Comparison of ENCODE assay signal across 9 mouse cellular contexts in genomic region chr19:26465228-26465627, GRCm38 (mm10).
DNase-seq lines count a peak whose midpoint lies in the region; ATAC-seq and TF ChIP-seq lines count a peak whose summit lies in the region.
"Had no signal": no experiment of that assay in that cellular context is flagged by ENCODE, and none has a peak within 500 bp of the region (broad histone marks: within the 10 kb centered on the region; RNA-seq: fewer than 3 reads in every experiment).

No protein-coding gene starts in this region.

- no peaks in the 10 kb centered on the region for H3K9me3 ChIP-seq in lung, postnatal 0 days (ENCODE audit: low read length)
- no peaks in the 10 kb centered on the region for H3K9me3 ChIP-seq in intestine, embryonic 16.5 days (ENCODE audit: control insufficient read depth, low read length)
- H3K9me3 ChIP-seq: heart, embryonic 15.5 days had no signal

- no peak overlapping the region for H3K9ac ChIP-seq in lung, postnatal 0 days (replicated peaks; ENCODE audit: low read depth)
- no peak overlapping the region for H3K9ac ChIP-seq in intestine, embryonic 16.5 days (ENCODE audit: low read depth, low read length)
- H3K9ac ChIP-seq: heart, embryonic 15.5 days had no signal

- peak; percentile 61 for TF ChIP-seq CTCF in lung, postnatal 0 days (IDR thresholded peaks at IDR 0.05)
- TF ChIP-seq CTCF in brain, embryonic 14.5 days (IDR thresholded peaks at IDR 0.05; ENCODE audit: borderline replicate concordance, extremely low read depth, insufficient read depth, insufficient read length), result peak; percentile 59; the same call in 1 of the 2 replicates

- peak; percentile 8 for DNase-seq in gastrocnemius, postnatal 10 days
- DNase-seq in gastrocnemius, postnatal 25 days, result no peak
- peak; percentile 37 for DNase-seq in lung, postnatal 0 days (ENCODE audit: low spot score)
- no peak for DNase-seq in lung, postnatal 4 days
- DNase-seq in brain, embryonic 14.5 days (ENCODE audit: low read depth), result peak; percentile 79

- H3K4me3 ChIP-seq in lung, postnatal 0 days (ENCODE audit: low read depth, low read length), result no peak overlapping the region
- H3K4me3 ChIP-seq in intestine, embryonic 16.5 days (ENCODE audit: low read length), result no peak overlapping the region
- H3K4me3 ChIP-seq: heart, embryonic 15.5 days had no signal

- TF ChIP-seq EP300 in lung, postnatal 0 days (IDR thresholded peaks at IDR 0.05), result no peak

- 50% methylated on average over 2 of the region's 2 CpGs for WGBS in lung, postnatal 0 days
- 52% methylated on average over 2 of the region's 2 CpGs for WGBS in intestine, embryonic 16.5 days

- no peaks in the 10 kb centered on the region for H3K4me1 ChIP-seq in lung, postnatal 0 days (ENCODE audit: insufficient read depth, low read depth, low read length)
- H3K4me1 ChIP-seq in intestine, embryonic 16.5 days (ENCODE audit: control insufficient read depth, insufficient read depth, low read length), result no peaks in the 10 kb centered on the region
- H3K4me1 ChIP-seq: heart, embryonic 15.5 days had no signal

- no peak for TF ChIP-seq POLR2A in brain, embryonic 14.5 days (IDR thresholded peaks at IDR 0.05; ENCODE audit: borderline replicate concordance, extremely low read depth, insufficient read depth, insufficient read length, poor library complexity, severe bottlenecking)

- H3K27me3 ChIP-seq in lung, postnatal 0 days (replicated peaks; ENCODE audit: insufficient read depth, low read length), result no peaks in the 10 kb centered on the region
- H3K27me3 ChIP-seq in intestine, embryonic 16.5 days (replicated peaks; ENCODE audit: control insufficient read depth, insufficient read depth, low read length), result no peaks in the 10 kb centered on the region
- H3K27me3 ChIP-seq: heart, embryonic 15.5 days had no signal

- H3K36me3 ChIP-seq in lung, postnatal 0 days (ENCODE audit: insufficient read depth, low read length), result no peaks in the 10 kb centered on the region
- no peaks in the 10 kb centered on the region for H3K36me3 ChIP-seq in intestine, embryonic 16.5 days (ENCODE audit: control insufficient read depth, insufficient read depth, low read length)
- H3K36me3 ChIP-seq: heart, embryonic 15.5 days had no signal

- H3K27ac ChIP-seq in lung, postnatal 0 days (ENCODE audit: low read length), result no peak overlapping the region
- H3K27ac ChIP-seq in intestine, embryonic 16.5 days (ENCODE audit: low read length), result no peak overlapping the region
- H3K27ac ChIP-seq: heart, embryonic 15.5 days had no signal

- ATAC-seq in lung, postnatal 0 days, result no peak
- ATAC-seq in megakaryocyte progenitor cell, adult 5-6 weeks (replicated peaks; ENCODE audit: poor library complexity), result peak; percentile 55; the same call in 1 of the 2 replicates
- no peak for ATAC-seq in megakaryocyte-erythroid progenitor cell, adult 5-6 weeks (replicated peaks; ENCODE audit: low FRiP score, low TSS enrichment, poor library complexity, severe bottlenecking)
- no peak for ATAC-seq in intestine, embryonic 16.5 days

- no peak overlapping the region for H3K4me2 ChIP-seq in lung, postnatal 0 days (replicated peaks; ENCODE audit: low read depth, low read length)
- H3K4me2 ChIP-seq in intestine, embryonic 16.5 days (ENCODE audit: low read depth, low read length), result no peak overlapping the region
- H3K4me2 ChIP-seq: heart, embryonic 15.5 days had no signal

Comparison
In these comparisons a context has a peak if more than half of its experiments do, and no peak if none do; other contexts are left out.
1. DNase-seq: peak in gastrocnemius, postnatal 10 days (single experiment), lung, postnatal 0 days (single experiment) and brain, embryonic 14.5 days (single experiment); none in gastrocnemius, postnatal 25 days (single experiment) and lung, postnatal 4 days (0 of 2).